20 mouse cellular contexts compared by ENCODE assay signal in the genomic region with DNA sequence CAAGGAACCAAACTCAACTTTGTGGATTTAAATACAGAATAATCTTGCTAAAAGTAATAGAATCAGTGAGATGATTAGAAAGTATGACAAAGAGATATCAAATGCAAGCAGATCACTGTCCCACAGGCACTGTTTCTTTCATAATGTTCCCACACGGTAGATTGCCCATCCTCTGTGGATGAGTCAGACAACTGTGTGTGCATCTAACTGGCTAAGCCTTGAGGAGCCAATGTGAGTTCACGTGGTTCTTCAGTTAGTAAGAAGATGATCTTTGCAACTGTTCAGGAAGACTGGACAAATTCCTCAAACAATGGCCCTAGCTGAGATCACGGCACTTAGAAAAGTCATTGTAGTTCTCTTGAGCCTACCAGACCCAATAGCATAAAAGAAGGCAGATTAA.
"Had no signal": no experiment of that assay in that cellular context is flagged by ENCODE, and none has a peak within 500 bp of the region (broad histone marks: within the 10 kb centered on the region; RNA-seq: fewer than 3 reads in every experiment).

No protein-coding gene starts in this region.

- ATAC-seq: lung, postnatal 0 days had no signal

- DNase-seq: kidney, adult 9 months; kidney, postnatal 25 days; layer of hippocampus, adult 9-11 months; layer of hippocampus, postnatal 36 days; left cerebral cortex, postnatal 4 days; liver, postnatal 0 days; lung, embryonic 14.5 days; right cerebral cortex, adult 18-20 months; right cerebral cortex, postnatal 14 days; right cerebral cortex, postnatal 4 days; thymus, adult 2 months; thymus, postnatal 14 days; thymus, postnatal 4 days had no signal

- H3K27me3 ChIP-seq: limb, embryonic 12.5 days; limb, embryonic 15.5 days; midbrain, embryonic 12.5 days; midbrain, embryonic 15.5 days; neural tube, embryonic 12.5 days; neural tube, embryonic 15.5 days had no signal
